8 mouse cellular contexts compared by ENCODE assay signal in the genomic region with DNA sequence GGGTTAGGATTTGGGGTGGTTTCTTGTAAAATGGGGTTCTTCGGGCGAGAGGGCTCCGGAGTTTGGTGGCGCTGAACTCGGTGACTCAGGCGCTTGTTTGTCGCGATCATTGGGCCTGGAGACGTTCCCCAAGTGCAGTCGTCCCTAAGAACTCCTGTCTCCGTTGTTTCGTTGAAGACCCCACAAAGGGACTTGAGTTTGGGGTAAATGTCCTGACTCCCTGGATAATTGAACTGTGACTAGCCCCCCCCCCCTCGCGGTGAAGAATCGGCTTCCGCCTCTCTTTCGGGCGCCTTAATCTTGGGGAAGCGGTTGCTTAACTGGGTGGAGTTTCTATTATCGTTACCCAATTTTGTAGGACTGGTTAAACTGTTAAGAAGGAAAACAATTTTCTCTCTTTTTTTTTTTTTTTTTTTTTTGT. TPM values are rescaled to one million over a fixed set of nuclear protein-coding genes. Genes with fewer than 3 reads are reported as not detected.
A peak's percentile ranks its signal among the peaks of the same experiment; 100 is the strongest.
DNase-seq lines count a peak whose midpoint lies in the region; ATAC-seq and TF ChIP-seq lines count a peak whose summit lies in the region.

No protein-coding gene starts in this region.

- WGBS in embryonic facial prominence, embryonic 10.5 days: under 1% methylated on average over 20 of the region's 20 CpGs
- under 1% methylated on average over 20 of the region's 20 CpGs for WGBS in hindbrain, embryonic 15.5 days
- WGBS in stomach, postnatal 0 days: under 1% methylated on average over 20 of the region's 20 CpGs

- H3K9ac ChIP-seq in hindbrain, embryonic 15.5 days: peak overlapping the region; percentile 96
- H3K9ac ChIP-seq in stomach, postnatal 0 days (ENCODE audit: low read length): peak overlapping the region; percentile 99

- peak; percentile 14 for TF ChIP-seq EP300 in stomach, postnatal 0 days (optimal IDR thresholded peaks at IDR 0.05)

- H3K4me1 ChIP-seq in embryonic facial prominence, embryonic 10.5 days: peaks cover 30% of the 10 kb centered on the region
- peaks cover 40% of the 10 kb centered on the region for H3K4me1 ChIP-seq in hindbrain, embryonic 15.5 days (replicated peaks)
- peaks cover 2% of the 10 kb centered on the region; the same call in 1 of the 2 replicates for H3K4me1 ChIP-seq in stomach, postnatal 0 days (replicated peaks; ENCODE audit: control insufficient read depth, insufficient read depth)

- no peak for ATAC-seq in hindbrain, embryonic 15.5 days (ENCODE audit: low FRiP score, low read depth)
- ATAC-seq in stomach, postnatal 0 days (ENCODE audit: low FRiP score, low TSS enrichment): no peak; the same call in 1 of the 2 replicates

- peak; percentile 6; the same call in 1 of the 2 replicates for TF ChIP-seq CTCF in stomach, postnatal 0 days (IDR thresholded peaks at IDR 0.05; ENCODE audit: low read depth)

- H3K27me3 ChIP-seq in embryonic facial prominence, embryonic 10.5 days (replicated peaks; ENCODE audit: low read depth, poor library complexity, severe bottlenecking): no peaks in the 10 kb centered on the region
- H3K27me3 ChIP-seq in hindbrain, embryonic 15.5 days: no peaks in the 10 kb centered on the region
- no peaks in the 10 kb centered on the region for H3K27me3 ChIP-seq in stomach, postnatal 0 days (ENCODE audit: control insufficient read depth, insufficient read depth, low read length)

- no peaks in the 10 kb centered on the region for H3K9me3 ChIP-seq in embryonic facial prominence, embryonic 10.5 days
- no peaks in the 10 kb centered on the region for H3K9me3 ChIP-seq in hindbrain, embryonic 15.5 days
- no peaks in the 10 kb centered on the region for H3K9me3 ChIP-seq in stomach, postnatal 0 days (ENCODE audit: control insufficient read depth, low read length)

- peak overlapping the region; percentile 99 for H3K27ac ChIP-seq in embryonic facial prominence, embryonic 10.5 days (replicated peaks)
- peak overlapping the region; percentile 87 for H3K27ac ChIP-seq in hindbrain, embryonic 15.5 days (replicated peaks)
- H3K27ac ChIP-seq in stomach, postnatal 0 days (replicated peaks): peak overlapping the region; percentile 97

- peaks cover 44% of the 10 kb centered on the region for H3K36me3 ChIP-seq in embryonic facial prominence, embryonic 10.5 days (replicated peaks)
- peaks cover 19% of the 10 kb centered on the region for H3K36me3 ChIP-seq in hindbrain, embryonic 15.5 days
- H3K36me3 ChIP-seq in stomach, postnatal 0 days (ENCODE audit: control insufficient read depth, insufficient read depth, low read length): no peaks in the 10 kb centered on the region

- peak; percentile 55 to 65 for DNase-seq in cerebellum, postnatal 10 days
- no peak for DNase-seq in cerebellum, adult 9-11 months
- DNase-seq in CD4-positive helper T cell, adult 2 months (ENCODE audit: low read depth, low spot score): peak; percentile 77
- peak; percentile 60 for DNase-seq in embryonic facial prominence, embryonic 10.5 days (ENCODE audit: low spot score)
- peak; percentile 31 for DNase-seq in lung, postnatal 10 days
- peak; percentile 57 for DNase-seq in stomach, postnatal 0 days (ENCODE audit: low spot score)
- no peak for DNase-seq in left cerebral cortex, adult 9 months (ENCODE audit: low spot score in 2 of 2)

- peak overlapping the region; percentile 96 for H3K4me3 ChIP-seq in embryonic facial prominence, embryonic 10.5 days
- H3K4me3 ChIP-seq in hindbrain, embryonic 15.5 days: peak overlapping the region; percentile 97
- H3K4me3 ChIP-seq in stomach, postnatal 0 days (ENCODE audit: low read depth, low read length): peak overlapping the region; percentile 97

- H3K4me2 ChIP-seq in hindbrain, embryonic 15.5 days: peak overlapping the region; percentile 93
- peak overlapping the region; percentile 29; the same call in 1 of the 2 replicates for H3K4me2 ChIP-seq in stomach, postnatal 0 days (replicated peaks; ENCODE audit: low read depth)

RNA-seq across cellular contexts. Expression of a gene that starts 0.6 kb away (rescaled TPM):
- 321 and 322 TPM in 2 replicates for polyA plus RNA-seq in embryonic facial prominence, embryonic 10.5 days (2016; fragmentation: Nextera tagmentation; extraction: Ambion mirVana)
- polyA plus RNA-seq in hindbrain, embryonic 15.5 days (2015; fragmentation: Nextera tagmentation; extraction: Ambion mirVana): 164 and 175 TPM in 2 replicates
- polyA plus RNA-seq in stomach, postnatal 0 days (2015; fragmentation: Nextera tagmentation; extraction: Ambion mirVana): 110 and 115 TPM in 2 replicates

RNA-seq across cellular contexts. Expression of a gene that starts 5.8 kb away (rescaled TPM):
- 22.4 and 23.9 TPM in 2 replicates for polyA plus RNA-seq in embryonic facial prominence, embryonic 10.5 days (2016; fragmentation: Nextera tagmentation; extraction: Ambion mirVana)
- 34.2 and 39.0 TPM in 2 replicates for polyA plus RNA-seq in hindbrain, embryonic 15.5 days (2015; fragmentation: Nextera tagmentation; extraction: Ambion mirVana)
- 11.0 and 12.0 TPM in 2 replicates for polyA plus RNA-seq in stomach, postnatal 0 days (2015; fragmentation: Nextera tagmentation; extraction: Ambion mirVana)

RNA-seq across cellular contexts. Expression of a gene that starts 44.8 kb away (rescaled TPM):
- polyA plus RNA-seq in embryonic facial prominence, embryonic 10.5 days (2016; fragmentation: Nextera tagmentation; extraction: Ambion mirVana): 387 and 388 TPM in 2 replicates
- polyA plus RNA-seq in hindbrain, embryonic 15.5 days (2015; fragmentation: Nextera tagmentation; extraction: Ambion mirVana): 264 and 269 TPM in 2 replicates
- 189 and 211 TPM in 2 replicates for polyA plus RNA-seq in stomach, postnatal 0 days (2015; fragmentation: Nextera tagmentation; extraction: Ambion mirVana)

Comparison
In these comparisons a context has a peak if more than half of its experiments do, and no peak if none do; other contexts are left out.
1. DNase-seq: peak in cerebellum, postnatal 10 days (2 of 2), CD4-positive helper T cell, adult 2 months (single experiment), embryonic facial prominence, embryonic 10.5 days (single experiment), lung, postnatal 10 days (single experiment) and stomach, postnatal 0 days (single experiment); none in cerebellum, adult 9-11 months (single experiment) and left cerebral cortex, adult 9 months (0 of 2).
2. Peak in every context shown above with its lines, with median percentiles within 50 percentile points of each other: H3K27ac ChIP-seq and H3K4me3 ChIP-seq.